Mouse (Mus musculus): ENCODE measurements around the gene Pigw.

Pigw gene

DNA sequence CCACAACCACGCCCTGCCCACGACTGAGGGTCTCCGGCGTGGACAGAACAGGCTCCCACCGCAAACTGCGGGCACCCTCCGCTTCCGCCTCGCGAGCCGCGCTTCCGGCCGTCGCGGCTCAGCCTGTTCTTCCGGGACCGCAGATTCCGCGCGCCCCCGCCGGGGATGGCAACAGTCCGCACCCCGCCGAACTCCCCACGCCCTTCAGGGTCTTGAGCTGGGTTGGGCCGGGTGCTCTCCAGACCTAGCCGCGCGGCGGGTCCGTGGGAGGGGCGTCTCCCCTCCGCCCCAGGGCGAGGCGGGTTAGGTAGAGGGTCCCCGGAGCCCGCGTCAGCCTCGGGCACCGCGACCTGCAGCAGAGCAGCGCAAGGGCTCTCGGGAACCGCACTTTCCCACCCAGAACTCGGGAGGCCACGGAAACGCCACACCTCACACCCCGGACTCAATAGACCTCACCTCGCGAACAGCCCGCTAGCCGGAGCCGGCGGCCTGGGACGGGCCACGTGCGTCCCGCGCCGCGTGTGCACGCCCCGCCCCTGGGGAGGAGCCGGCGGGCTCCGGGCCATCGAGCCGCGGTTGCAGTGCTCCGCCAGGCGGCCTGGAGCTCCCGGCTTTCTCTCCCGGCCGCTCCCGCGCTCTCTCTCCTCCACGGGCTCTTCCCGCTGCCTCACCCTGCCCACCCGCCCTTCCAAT, at the start of gene Pigw, which contains the start of gene Myo19:
Gene Pigw, minus strand, starts transcription at position 514 of the 693 bp plus-strand sequence.
Gene Myo19, plus strand, starts transcription at position 377 of the 693 bp plus-strand sequence.
- DNase-seq (ENCODE audit: low spot score in 2 of 2) = peak; percentile 79 to 83

DNA sequence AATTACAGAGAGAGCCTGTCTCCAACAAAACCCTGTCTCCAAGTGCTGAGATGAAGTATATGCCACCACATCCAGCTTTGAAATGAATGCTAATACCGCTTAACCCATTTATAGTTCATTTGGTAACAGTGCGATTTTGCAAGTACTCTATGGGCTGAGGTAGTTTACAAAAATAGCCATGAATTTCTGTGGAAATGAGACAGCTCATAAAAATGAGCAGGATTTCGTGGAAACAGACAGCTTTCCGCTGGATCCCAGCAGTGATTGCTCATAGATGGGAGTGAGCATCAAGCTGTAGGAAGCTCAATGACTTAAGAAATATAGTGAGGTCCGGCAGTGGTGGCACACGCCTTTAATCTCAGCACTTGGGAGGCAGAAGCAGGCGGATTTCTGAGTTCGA, 40.9 kb upstream of the Pigw start:
- DNase-seq (ENCODE audit: low spot score in 2 of 2) = no peak

- DNase-seq (ENCODE audit: low spot score in 2 of 2) = no peak
These were observed 39.9 kb upstream of the Pigw start for GRCm38 (mm10) chr11:84919951-84920350.

- DNase-seq (ENCODE audit: low spot score in 2 of 2) = peak; percentile 4 to 15
These were observed 39.2 kb upstream of the Pigw start for GRCm38 (mm10) chr11:84919276-84919675.

- peak; percentile 65 to 86 for DNase-seq (ENCODE audit: low spot score in 2 of 2)
These were observed 38.3 kb upstream of the Pigw start for GRCm38 (mm10) chr11:84918425-84918824.

DNA sequence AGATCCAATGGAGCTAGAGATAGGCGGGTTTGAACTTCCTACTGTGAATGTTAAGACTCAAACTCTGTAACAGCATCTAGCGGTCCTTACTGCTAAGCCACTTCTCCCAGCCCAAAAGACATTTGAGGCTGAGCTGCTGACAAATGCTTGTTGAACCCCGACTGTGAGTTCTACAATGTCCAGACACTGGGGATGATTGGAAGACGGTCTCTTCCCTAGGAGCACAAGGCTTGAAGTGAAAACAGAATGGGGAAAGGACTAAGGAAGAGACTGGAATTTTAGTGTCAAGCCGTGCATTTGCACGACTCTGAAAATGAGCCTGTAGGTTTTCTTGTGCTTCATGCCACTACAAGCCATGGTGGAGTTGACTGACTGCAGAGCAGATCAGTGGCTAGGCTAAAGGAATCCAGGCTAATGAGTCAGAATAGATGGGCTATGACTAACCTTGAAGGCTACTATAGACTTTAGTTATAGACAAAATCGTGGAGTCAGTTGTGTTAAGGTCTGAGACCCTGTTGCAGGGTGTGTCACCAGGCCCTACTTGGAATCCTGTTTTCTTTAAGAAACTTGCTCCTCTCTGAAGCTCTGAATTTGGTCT, 36.7 kb upstream of the Pigw start:
- no peak for DNase-seq (ENCODE audit: low spot score in 2 of 2)

DNA sequence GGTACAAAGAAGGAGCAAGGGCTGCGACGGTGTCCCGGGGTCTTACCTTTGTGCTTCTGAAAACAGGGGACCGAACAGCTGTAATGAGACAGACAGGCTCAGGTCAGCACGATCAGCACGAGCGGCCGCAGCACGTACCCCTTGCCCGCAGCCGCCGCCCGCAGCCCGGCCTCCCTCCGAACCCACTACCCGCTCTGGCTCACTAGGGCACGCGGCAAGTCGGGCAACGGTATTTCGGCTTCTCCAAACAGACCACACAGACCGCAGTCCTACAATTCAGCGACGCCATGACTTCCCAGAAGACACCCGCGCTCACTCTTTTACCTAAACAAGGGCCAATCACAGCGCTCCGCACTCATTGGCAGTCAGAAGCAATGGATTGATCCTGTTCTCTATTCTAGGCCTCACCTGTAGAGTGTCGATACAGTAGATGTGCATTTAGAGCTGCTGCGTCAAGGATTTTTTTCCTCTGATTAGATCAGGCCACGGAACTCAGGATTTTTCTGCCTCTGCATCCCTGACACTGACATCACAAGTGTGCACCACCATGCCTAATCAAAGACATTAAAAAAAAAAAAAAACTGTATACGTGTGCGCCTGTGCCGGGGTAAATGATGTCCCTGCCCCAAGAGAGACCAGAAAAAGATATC, 36.1 kb upstream of the Pigw start, which contains the start of gene Znhit3:
Gene Znhit3, minus strand, starts transcription at position 314 of the 650 bp plus-strand sequence.
- peak; percentile 72 to 79 for DNase-seq (ENCODE audit: low spot score in 2 of 2)

- no peak for DNase-seq (ENCODE audit: low spot score in 2 of 2)
These were observed 34.6 kb upstream of the Pigw start for GRCm38 (mm10) chr11:84914673-84915072.

DNA sequence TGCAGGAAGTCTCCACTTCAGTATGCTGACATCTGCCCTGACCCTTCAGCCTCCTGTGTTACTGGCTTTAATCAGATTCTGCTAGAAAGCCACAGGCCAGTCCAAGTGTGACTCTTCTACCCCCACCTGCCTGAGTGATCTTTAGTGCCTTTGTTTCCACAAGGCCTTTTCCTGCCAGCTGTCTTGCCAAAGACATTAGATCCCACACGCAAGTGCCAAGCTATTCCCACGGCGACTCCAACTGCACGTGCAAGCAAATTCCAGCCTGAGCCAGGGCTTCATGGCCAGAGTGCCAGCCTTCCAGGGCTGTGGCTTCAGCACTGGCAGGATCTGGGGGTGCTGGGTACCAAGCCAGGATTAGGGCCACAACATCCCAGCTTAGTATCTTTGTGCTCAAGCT, 30.3 kb upstream of the Pigw start:
- peak in 1 of 2 experiments; percentile 15 for DNase-seq (ENCODE audit: low spot score in 2 of 2)

GRCm38 (mm10) chr11:84908480-84908879, 28.4 kb upstream of the Pigw start:
- DNase-seq (ENCODE audit: low spot score in 2 of 2) = no peak

GRCm38 (mm10) chr11:84907081-84907480, 27.0 kb upstream of the Pigw start:
- DNase-seq (ENCODE audit: low spot score in 2 of 2) = no peak

GRCm38 (mm10) chr11:84904597-84905144, 24.6 kb upstream of the Pigw start:
- no peak for DNase-seq (ENCODE audit: low spot score in 2 of 2)

GRCm38 (mm10) chr11:84893113-84893512, 13.0 kb upstream of the Pigw start:
- DNase-seq (ENCODE audit: low spot score in 2 of 2) = no peak

DNA sequence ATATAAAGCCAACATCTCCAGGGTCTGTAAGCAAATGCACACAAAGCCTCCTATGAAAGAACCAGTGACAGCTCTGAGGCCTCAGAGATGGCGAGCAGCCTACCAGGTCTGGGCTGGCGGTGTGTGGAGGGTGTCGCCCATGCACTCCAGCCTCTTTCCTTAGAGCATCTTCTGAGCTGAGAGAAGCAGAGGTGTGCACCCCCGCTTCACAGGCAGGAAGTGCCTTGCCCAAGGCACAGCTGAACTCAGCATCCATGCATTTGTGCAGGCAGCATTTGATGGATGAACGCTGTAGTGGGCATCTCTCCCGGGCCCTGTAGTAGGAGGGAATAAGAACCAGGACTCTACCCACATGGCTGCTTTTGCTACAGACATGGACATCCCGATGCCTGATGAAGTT, 11.6 kb upstream of the Pigw start:
- DNase-seq (ENCODE audit: low spot score in 2 of 2) = no peak

GRCm38 (mm10) chr11:84889492-84889891, 9.4 kb upstream of the Pigw start:
- DNase-seq (ENCODE audit: low spot score in 2 of 2) = no peak

DNA sequence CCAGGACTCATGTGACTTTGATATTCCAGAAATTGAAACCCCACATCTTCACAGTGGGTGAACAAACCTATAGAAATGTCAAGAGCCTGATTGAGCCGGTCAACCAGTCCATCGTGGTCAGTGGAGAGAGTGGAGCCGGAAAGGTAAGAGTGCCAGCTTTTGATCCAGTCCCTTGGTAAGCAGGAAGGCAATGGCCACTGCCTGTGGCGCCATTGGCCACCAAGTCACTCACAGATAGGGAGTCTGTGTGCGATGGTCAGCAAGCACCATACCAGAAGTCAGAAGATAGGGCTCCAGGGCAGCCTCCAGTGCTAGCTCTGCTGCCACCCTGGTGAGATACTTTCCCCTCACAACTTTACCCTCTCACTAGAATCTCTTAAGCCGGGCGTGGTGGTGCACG, 7.9 kb upstream of the Pigw start:
- DNase-seq (ENCODE audit: low spot score in 2 of 2) = no peak

DNA sequence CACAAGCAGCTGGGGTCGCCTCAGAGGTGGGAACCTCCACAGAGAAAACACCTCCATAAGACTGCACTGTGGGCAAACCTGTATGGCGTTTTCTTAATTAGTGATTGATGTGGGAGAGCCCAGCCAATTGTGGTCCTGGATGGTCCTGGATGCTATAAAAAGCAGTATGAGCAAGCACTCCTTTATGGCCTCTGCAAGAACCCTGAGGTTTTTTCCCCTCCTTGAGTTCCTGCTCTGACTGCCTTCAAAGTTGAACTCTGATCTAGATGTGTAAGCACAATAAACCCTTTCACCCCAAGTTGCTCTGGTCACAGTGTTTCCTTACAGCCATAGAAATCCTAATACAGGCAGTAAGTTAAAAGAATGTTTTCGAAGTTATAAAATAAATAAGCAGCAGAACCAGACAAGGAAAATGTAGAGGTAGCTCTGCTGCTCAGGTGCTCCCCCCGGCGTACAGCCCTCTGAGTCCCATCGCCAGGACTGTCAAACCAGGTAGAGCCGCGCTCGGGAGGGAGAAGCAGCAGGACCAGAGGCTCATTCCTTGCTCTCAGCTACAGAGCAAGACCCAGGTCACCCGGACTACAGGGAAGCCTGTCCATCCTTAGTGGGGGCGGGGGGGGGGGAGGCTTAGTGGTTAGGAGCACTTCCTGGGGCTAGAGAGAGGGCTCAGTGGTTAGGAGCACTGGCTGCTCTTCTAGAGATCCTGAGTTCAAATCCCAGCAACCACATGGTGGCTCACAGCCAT, 6.9 kb upstream of the Pigw start:
- no peak for DNase-seq (ENCODE audit: low spot score in 2 of 2)

DNA sequence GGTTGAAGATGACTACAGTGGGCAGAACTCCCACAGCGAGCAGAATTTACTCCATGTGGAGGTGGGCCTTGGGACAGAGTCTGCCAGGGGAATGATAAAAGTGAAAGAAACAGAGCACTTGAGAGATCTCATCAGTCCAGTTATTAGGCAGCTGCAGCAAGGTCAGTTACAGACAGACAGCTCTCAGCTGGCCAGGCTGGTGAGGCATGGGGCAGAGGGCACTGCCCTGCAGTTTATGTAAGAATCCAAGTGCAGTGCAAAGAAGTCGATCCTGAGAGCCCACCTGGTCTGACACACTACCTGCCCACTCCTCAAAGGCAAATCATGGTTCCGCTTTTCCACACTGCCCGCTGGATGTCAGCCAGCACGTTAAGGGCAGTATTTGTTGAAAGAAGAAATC, 6.2 kb upstream of the Pigw start:
- DNase-seq (ENCODE audit: low spot score in 2 of 2) = no peak

GRCm38 (mm10) chr11:84885238-84885637, 5.2 kb upstream of the Pigw start:
- DNase-seq (ENCODE audit: low spot score in 2 of 2) = no peak

- no peak for DNase-seq (ENCODE audit: low spot score in 2 of 2)
These were observed 2.3 kb upstream of the Pigw start for GRCm38 (mm10) chr11:84882346-84882745.

GRCm38 (mm10) chr11:84880971-84881370, 886 bp upstream of the Pigw start:
- DNase-seq (ENCODE audit: low spot score in 2 of 2) = peak in 1 of 2 experiments; percentile 17

DNA sequence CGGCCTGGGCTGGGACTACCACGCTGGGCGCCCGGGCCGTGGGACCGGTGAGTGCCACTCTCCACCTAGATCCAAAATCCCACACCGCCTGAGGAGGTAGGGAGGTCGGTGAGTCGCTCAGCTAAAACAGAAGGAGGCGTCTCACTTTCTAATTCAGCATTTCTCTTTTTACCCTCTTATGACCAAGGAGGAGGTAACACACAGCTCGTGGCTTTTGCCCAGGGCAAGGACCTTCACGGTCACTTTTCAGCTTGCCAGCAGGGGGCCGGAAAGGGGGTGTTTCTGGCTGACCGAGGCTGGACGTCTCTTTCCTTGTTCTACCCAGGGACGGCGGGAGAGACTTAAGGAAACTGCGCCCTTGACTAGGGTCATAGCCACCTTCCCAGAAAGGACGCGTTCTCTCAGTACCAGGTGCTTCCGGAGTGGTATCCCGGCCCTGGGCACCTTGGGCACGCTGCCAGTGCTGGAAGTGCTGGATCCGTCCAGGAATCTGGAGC, 428 bp upstream of the Pigw start:
- DNase-seq (ENCODE audit: low spot score in 2 of 2) = peak; percentile 35 to 48

All from urinary bladder, postnatal 36 days (tissue).